Mouse (Mus musculus): ENCODE results near the gene Ecel1. TPM values are rescaled to one million over a fixed set of nuclear protein-coding genes. Genes with fewer than 3 reads are reported as not detected.
A peak's percentile ranks its signal among the peaks of the same experiment; 100 is the strongest.

The Ecel1 gene
- polyA plus RNA-seq, 1 experiment, result 3.9 TPM

- TF ChIP-seq POLR2A (IDR thresholded peaks at IDR 0.05; ENCODE audit: extremely low read depth, insufficient read depth, low read length) (no peak), CTCF (IDR thresholded peaks at IDR 0.05; ENCODE audit: extremely low read depth, insufficient read depth, low read length) (no peak)
- no peaks in the 10 kb centered on the region; the same call in 1 of the 2 replicates for H3K4me1 ChIP-seq (ENCODE audit: control insufficient read depth, insufficient read depth, low read length)
- no peak overlapping the region for H3K4me3 ChIP-seq (ENCODE audit: insufficient read depth, low read length)
- no peak overlapping the region for H3K27ac ChIP-seq (ENCODE audit: insufficient read depth, low read length)
Observed at GRCm38 (mm10) chr1:87172316-87172715, 16.0 kb upstream of the Ecel1 start.

- no peak overlapping the region for H3K27ac ChIP-seq (ENCODE audit: insufficient read depth, low read length)
- no peak for TF ChIP-seq CTCF (IDR thresholded peaks at IDR 0.05; ENCODE audit: extremely low read depth, insufficient read depth, low read length)
- no peak for TF ChIP-seq POLR2A (IDR thresholded peaks at IDR 0.05; ENCODE audit: extremely low read depth, insufficient read depth, low read length)
- no peaks in the 10 kb centered on the region; the same call in 1 of the 2 replicates for H3K4me1 ChIP-seq (ENCODE audit: control insufficient read depth, insufficient read depth, low read length)
- no peak overlapping the region for H3K4me3 ChIP-seq (ENCODE audit: insufficient read depth, low read length)
Observed at GRCm38 (mm10) chr1:87171312-87171711, 15.0 kb upstream of the Ecel1 start.

GRCm38 (mm10) chr1:87170458-87170857 lies 14.1 kb upstream of the Ecel1 start:
- TF ChIP-seq POLR2A (IDR thresholded peaks at IDR 0.05; ENCODE audit: extremely low read depth, insufficient read depth, low read length) (no peak), CTCF (IDR thresholded peaks at IDR 0.05; ENCODE audit: extremely low read depth, insufficient read depth, low read length) (no peak)
- no peak overlapping the region for H3K27ac ChIP-seq (ENCODE audit: insufficient read depth, low read length)
- no peak overlapping the region for H3K4me3 ChIP-seq (ENCODE audit: insufficient read depth, low read length)
- H3K4me1 ChIP-seq (ENCODE audit: control insufficient read depth, insufficient read depth, low read length), result no peaks in the 10 kb centered on the region; the same call in 1 of the 2 replicates

GRCm38 (mm10) chr1:87164796-87165184 lies 8.5 kb upstream of the Ecel1 start:
- H3K4me3 ChIP-seq (ENCODE audit: insufficient read depth, low read length), result no peak overlapping the region
- no peak overlapping the region for H3K27ac ChIP-seq (ENCODE audit: insufficient read depth, low read length)
- no peaks in the 10 kb centered on the region for H3K4me1 ChIP-seq (ENCODE audit: control insufficient read depth, insufficient read depth, low read length)
- TF ChIP-seq CTCF (IDR thresholded peaks at IDR 0.05; ENCODE audit: extremely low read depth, insufficient read depth, low read length) (no peak), POLR2A (IDR thresholded peaks at IDR 0.05; ENCODE audit: extremely low read depth, insufficient read depth, low read length) (no peak)

- TF ChIP-seq CTCF (IDR thresholded peaks at IDR 0.05; ENCODE audit: extremely low read depth, insufficient read depth, low read length) (no peak), POLR2A (IDR thresholded peaks at IDR 0.05; ENCODE audit: extremely low read depth, insufficient read depth, low read length) (no peak)
- Histone ChIP-seq H3K4me1 (ENCODE audit: control insufficient read depth, insufficient read depth, low read length) (no peaks in the 10 kb centered on the region), H3K4me3 (ENCODE audit: insufficient read depth, low read length) (no peak overlapping the region), H3K27ac (ENCODE audit: insufficient read depth, low read length) (no peak overlapping the region)
Observed at GRCm38 (mm10) chr1:87164164-87164795, 8.0 kb upstream of the Ecel1 start.

GRCm38 (mm10) chr1:87159396-87159795 lies 3.1 kb upstream of the Ecel1 start:
- no peak overlapping the region for H3K27ac ChIP-seq (ENCODE audit: insufficient read depth, low read length)
- H3K4me3 ChIP-seq (ENCODE audit: insufficient read depth, low read length), result no peak overlapping the region
- TF ChIP-seq POLR2A (IDR thresholded peaks at IDR 0.05; ENCODE audit: extremely low read depth, insufficient read depth, low read length), result no peak
- no peak for TF ChIP-seq CTCF (IDR thresholded peaks at IDR 0.05; ENCODE audit: extremely low read depth, insufficient read depth, low read length)
- no peaks in the 10 kb centered on the region for H3K4me1 ChIP-seq (ENCODE audit: control insufficient read depth, insufficient read depth, low read length)

GRCm38 (mm10) chr1:87155531-87156198 lies 656 bp downstream of the Ecel1 start:
- H3K4me3 ChIP-seq (ENCODE audit: insufficient read depth, low read length), result peak overlapping the region; percentile 7; the same call in 1 of the 2 replicates
- no peak overlapping the region for H3K27ac ChIP-seq (ENCODE audit: insufficient read depth, low read length)
- H3K4me1 ChIP-seq (ENCODE audit: control insufficient read depth, insufficient read depth, low read length), result no peaks in the 10 kb centered on the region
- TF ChIP-seq POLR2A (IDR thresholded peaks at IDR 0.05; ENCODE audit: extremely low read depth, insufficient read depth, low read length), result no peak
- TF ChIP-seq CTCF (IDR thresholded peaks at IDR 0.05; ENCODE audit: extremely low read depth, insufficient read depth, low read length), result no peak

GRCm38 (mm10) chr1:87154501-87155120 lies 1.7 kb downstream of the Ecel1 start:
- Histone ChIP-seq H3K4me1 (ENCODE audit: control insufficient read depth, insufficient read depth, low read length) (no peaks in the 10 kb centered on the region), H3K4me3 (ENCODE audit: insufficient read depth, low read length) (no peak overlapping the region)
- TF ChIP-seq CTCF (IDR thresholded peaks at IDR 0.05; ENCODE audit: extremely low read depth, insufficient read depth, low read length) (no peak), POLR2A (IDR thresholded peaks at IDR 0.05; ENCODE audit: extremely low read depth, insufficient read depth, low read length) (no peak)

GRCm38 (mm10) chr1:87153776-87154500 lies 2.4 kb downstream of the Ecel1 start:
- TF ChIP-seq POLR2A (IDR thresholded peaks at IDR 0.05; ENCODE audit: extremely low read depth, insufficient read depth, low read length), result no peak
- TF ChIP-seq CTCF (IDR thresholded peaks at IDR 0.05; ENCODE audit: extremely low read depth, insufficient read depth, low read length), result no peak
- Histone ChIP-seq H3K4me1 (ENCODE audit: control insufficient read depth, insufficient read depth, low read length) (no peaks in the 10 kb centered on the region), H3K4me3 (ENCODE audit: insufficient read depth, low read length) (no peak overlapping the region), H3K27ac (ENCODE audit: insufficient read depth, low read length) (no peak overlapping the region)

More at GRCm38 (mm10) chr1:87154501-87155120, 1.7 kb downstream of the Ecel1 start:
- H3K27ac ChIP-seq (ENCODE audit: insufficient read depth, low read length), result no peak overlapping the region

Measured in cortical plate, adult 2 months (tissue).